Mouse (Mus musculus): ENCODE data around the gene Actl11. TPM values are rescaled to one million over a fixed set of nuclear protein-coding genes. Genes with fewer than 3 reads are reported as not detected.
A peak's percentile ranks its signal among the peaks of the same experiment; 100 is the strongest.

Actl11 gene
- polyA plus RNA-seq, 1 experiment from 2014 or later, result not detected

DNA sequence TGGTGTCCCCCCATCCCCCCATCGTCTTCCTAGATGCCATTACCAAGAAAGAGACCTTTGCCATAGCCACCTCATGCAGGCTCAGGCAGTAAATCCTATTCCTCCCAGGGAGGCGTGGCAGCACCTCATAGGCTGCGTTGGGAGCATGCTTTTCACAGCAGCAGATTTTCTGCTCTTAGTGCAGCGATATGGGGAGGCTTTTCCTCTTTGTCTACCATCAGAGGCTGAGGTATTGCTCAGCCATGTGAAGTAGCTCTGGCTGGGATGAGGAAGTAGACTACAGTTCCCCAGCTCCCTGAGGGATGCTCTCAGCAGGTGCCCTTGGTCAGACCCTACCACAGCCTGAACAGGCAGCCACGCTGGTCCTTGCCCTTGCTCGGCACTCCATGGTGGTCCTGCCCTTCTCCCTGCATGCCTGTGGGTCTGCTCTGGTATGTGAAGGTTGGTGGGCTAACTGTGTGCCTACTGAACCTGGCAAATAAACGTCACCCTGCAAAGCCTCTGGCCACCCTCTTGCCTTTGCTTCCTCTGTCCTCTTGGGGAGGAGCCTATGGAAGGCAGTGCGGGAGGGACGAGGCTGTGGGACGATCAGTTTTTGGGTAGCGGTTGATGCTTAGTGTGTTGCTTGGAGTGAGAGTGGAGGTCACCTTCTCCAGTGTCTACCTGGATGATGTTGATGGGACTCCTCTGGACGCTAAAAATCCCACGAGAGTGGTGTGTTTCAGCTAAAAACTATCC lies 21.1 kb downstream of the Actl11 start:
- H3K27ac ChIP-seq, result no peak overlapping the region
- H3K36me3 ChIP-seq, result no peaks in the 10 kb centered on the region
- ATAC-seq (replicated peaks; ENCODE audit: insufficient number of reproducible peaks, insufficient read depth, low FRiP score, low read depth), result no peak
- 78% methylated on average over 13 of the region's 13 CpGs for WGBS
- H3K4me1 ChIP-seq (replicated peaks), result peaks cover 15% of the 10 kb centered on the region
- H3K9me3 ChIP-seq (replicated peaks), result no peaks in the 10 kb centered on the region
- no peak overlapping the region for H3K4me2 ChIP-seq
- H3K4me3 ChIP-seq, result no peak overlapping the region
- no peak overlapping the region for H3K9ac ChIP-seq
- H3K27me3 ChIP-seq, result no peaks in the 10 kb centered on the region

DNA sequence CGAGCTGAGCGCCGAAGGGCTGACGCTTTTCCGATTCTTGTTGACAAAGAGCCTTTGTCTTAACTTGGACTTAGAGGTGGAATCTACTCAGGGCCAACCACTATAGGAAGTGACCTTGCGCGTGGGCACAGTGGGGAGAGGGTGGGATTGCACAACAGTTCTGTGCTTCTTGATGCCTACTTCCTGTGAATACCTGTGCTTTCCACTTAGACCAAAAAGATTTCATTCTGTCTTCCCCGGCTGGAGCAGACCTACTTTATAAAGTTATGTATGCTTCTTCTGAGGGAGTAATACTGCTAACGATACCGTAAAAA lies 21.6 kb downstream of the Actl11 start, which contains the start of gene Traip:
TSS of gene Traip (plus strand) at position 215 of the 314 bp plus-strand sequence.
- Histone ChIP-seq H3K4me3 (peak within 1 kb of the TSS; percentile 74), H3K27ac (peak within 1 kb of the TSS; percentile 62), H3K9me3 (replicated peaks) (no peaks in the 10 kb centered on the region), H3K27me3 (no peaks in the 10 kb centered on the region), H3K9ac (peak within 1 kb of the TSS; percentile 65), H3K36me3 (no peaks in the 10 kb centered on the region), H3K4me1 (replicated peaks) (peaks cover 15% of the 10 kb centered on the region), H3K4me2 (peak within 1 kb of the TSS; percentile 74)
- no peak for ATAC-seq (replicated peaks; ENCODE audit: insufficient number of reproducible peaks, insufficient read depth, low FRiP score, low read depth)
- WGBS, result 93% methylated on average over 10 of the region's 10 CpGs

GRCm38 (mm10) chr9:107950460-107951355 lies 22.4 kb downstream of the Actl11 start:
- no peaks in the 10 kb centered on the region for H3K9me3 ChIP-seq (replicated peaks)
- peak overlapping the region; percentile 74 for H3K4me2 ChIP-seq
- 16% methylated on average over 45 of the region's 45 CpGs for WGBS
- peak; percentile 87 for ATAC-seq (replicated peaks; ENCODE audit: insufficient number of reproducible peaks, insufficient read depth, low FRiP score, low read depth)
- peak overlapping the region; percentile 74 for H3K4me3 ChIP-seq
- H3K27me3 ChIP-seq, result no peaks in the 10 kb centered on the region
- peak overlapping the region; percentile 65 for H3K9ac ChIP-seq
- H3K27ac ChIP-seq, result peak overlapping the region; percentile 62
- H3K4me1 ChIP-seq (replicated peaks), result peaks cover 15% of the 10 kb centered on the region
- H3K36me3 ChIP-seq, result no peaks in the 10 kb centered on the region

- Histone ChIP-seq H3K4me2 (no peak overlapping the region), H3K27me3 (no peaks in the 10 kb centered on the region), H3K4me1 (replicated peaks) (peaks cover 10% of the 10 kb centered on the region), H3K9ac (0 out of 2 replicates have a peak overlapping the region, but pooled peaks have one; percentile 1), H3K4me3 (no peak overlapping the region), H3K27ac (no peak overlapping the region), H3K36me3 (peaks cover 10% of the 10 kb centered on the region; the same call in 1 of the 2 replicates), H3K9me3 (replicated peaks) (no peaks in the 10 kb centered on the region)
- ATAC-seq (replicated peaks; ENCODE audit: insufficient number of reproducible peaks, insufficient read depth, low FRiP score, low read depth), result no peak
- WGBS, result 63% methylated on average over 6 of the region's 6 CpGs
Observed at GRCm38 (mm10) chr9:107955613-107956289, 27.5 kb downstream of the Actl11 start.

DNA sequence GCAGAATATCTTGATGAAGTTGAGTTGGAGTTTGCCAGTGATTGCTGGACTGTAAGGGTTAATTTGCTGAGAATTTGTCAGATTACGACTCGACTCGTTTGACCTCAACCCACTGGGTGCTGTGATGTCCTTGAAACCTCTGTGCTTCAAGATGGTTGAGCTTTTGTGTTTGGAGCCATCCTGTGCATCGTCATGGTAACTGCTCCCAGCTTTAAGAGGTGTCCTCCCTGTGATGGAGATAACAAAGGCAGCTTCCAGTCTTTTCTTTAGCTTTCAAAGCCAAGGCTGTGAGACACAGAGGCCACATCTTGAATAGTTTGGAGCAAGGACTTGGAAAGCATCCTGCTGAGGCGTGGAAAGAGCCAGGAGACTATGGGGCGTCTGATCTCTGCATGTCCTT lies 28.9 kb downstream of the Actl11 start:
- 64% methylated on average over 6 of the region's 6 CpGs for WGBS

DNA sequence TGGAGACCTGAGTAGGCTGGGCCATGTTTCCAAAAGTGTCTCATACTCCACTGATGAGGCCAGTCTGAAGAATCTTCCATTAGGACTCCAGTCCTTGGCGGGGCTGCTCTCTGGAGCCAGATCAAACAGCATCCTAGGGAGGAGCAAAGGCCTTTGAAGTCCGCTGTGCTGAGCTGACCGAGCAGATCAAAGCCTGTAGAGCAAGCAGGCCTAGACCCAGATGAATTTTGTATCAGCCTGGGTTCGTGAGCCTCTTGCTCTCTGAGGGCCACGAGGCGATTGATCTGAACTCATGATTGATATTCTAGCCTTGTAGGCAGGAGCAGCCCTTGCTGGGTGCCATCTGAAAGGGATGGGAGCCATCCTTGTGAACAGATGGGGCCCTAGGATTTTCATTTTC lies 31.6 kb downstream of the Actl11 start:
- ATAC-seq (replicated peaks; ENCODE audit: insufficient number of reproducible peaks, insufficient read depth, low FRiP score, low read depth), result no peak
- Histone ChIP-seq H3K4me1 (replicated peaks) (peaks cover 7% of the 10 kb centered on the region), H3K27ac (no peak overlapping the region), H3K9ac (no peak overlapping the region), H3K4me2 (no peak overlapping the region), H3K36me3 (peaks cover 17% of the 10 kb centered on the region; the same call in 1 of the 2 replicates), H3K9me3 (replicated peaks) (no peaks in the 10 kb centered on the region), H3K4me3 (no peak overlapping the region), H3K27me3 (no peaks in the 10 kb centered on the region)
- WGBS, result 64% methylated on average over 6 of the region's 6 CpGs

More for the DNA sequence above, 28.9 kb downstream of the Actl11 start:
- Histone ChIP-seq H3K4me3 (no peak overlapping the region), H3K4me1 (replicated peaks) (no peaks in the 10 kb centered on the region; the same call in 1 of the 2 replicates), H3K4me2 (no peak overlapping the region), H3K9me3 (replicated peaks) (no peaks in the 10 kb centered on the region), H3K27ac (no peak overlapping the region), H3K9ac (no peak overlapping the region), H3K27me3 (no peaks in the 10 kb centered on the region), H3K36me3 (peaks cover 13% of the 10 kb centered on the region; the same call in 1 of the 2 replicates)
- no peak for ATAC-seq (replicated peaks; ENCODE audit: insufficient number of reproducible peaks, insufficient read depth, low FRiP score, low read depth)

- Histone ChIP-seq H3K27ac (no peak overlapping the region), H3K4me2 (no peak overlapping the region), H3K36me3 (peaks cover 17% of the 10 kb centered on the region; the same call in 1 of the 2 replicates), H3K9me3 (replicated peaks) (no peaks in the 10 kb centered on the region), H3K4me1 (replicated peaks) (peaks cover 7% of the 10 kb centered on the region), H3K27me3 (no peaks in the 10 kb centered on the region), H3K4me3 (no peak overlapping the region), H3K9ac (no peak overlapping the region)
- ATAC-seq (replicated peaks; ENCODE audit: insufficient number of reproducible peaks, insufficient read depth, low FRiP score, low read depth), result no peak
- WGBS, result 81% methylated on average over 4 of the region's 4 CpGs
Observed at GRCm38 (mm10) chr9:107960928-107961327, 32.7 kb downstream of the Actl11 start.

GRCm38 (mm10) chr9:107961351-107961762 lies 33.1 kb downstream of the Actl11 start:
- H3K9me3 ChIP-seq (replicated peaks), result no peaks in the 10 kb centered on the region
- no peak overlapping the region for H3K4me3 ChIP-seq
- peaks cover 17% of the 10 kb centered on the region; the same call in 1 of the 2 replicates for H3K36me3 ChIP-seq
- H3K4me2 ChIP-seq, result no peak overlapping the region
- H3K27ac ChIP-seq, result no peak overlapping the region
- WGBS, result 89% methylated on average over 10 of the region's 10 CpGs
- no peak overlapping the region for H3K9ac ChIP-seq
- peaks cover 7% of the 10 kb centered on the region for H3K4me1 ChIP-seq (replicated peaks)
- ATAC-seq (replicated peaks; ENCODE audit: insufficient number of reproducible peaks, insufficient read depth, low FRiP score, low read depth), result no peak
- no peaks in the 10 kb centered on the region for H3K27me3 ChIP-seq

DNA sequence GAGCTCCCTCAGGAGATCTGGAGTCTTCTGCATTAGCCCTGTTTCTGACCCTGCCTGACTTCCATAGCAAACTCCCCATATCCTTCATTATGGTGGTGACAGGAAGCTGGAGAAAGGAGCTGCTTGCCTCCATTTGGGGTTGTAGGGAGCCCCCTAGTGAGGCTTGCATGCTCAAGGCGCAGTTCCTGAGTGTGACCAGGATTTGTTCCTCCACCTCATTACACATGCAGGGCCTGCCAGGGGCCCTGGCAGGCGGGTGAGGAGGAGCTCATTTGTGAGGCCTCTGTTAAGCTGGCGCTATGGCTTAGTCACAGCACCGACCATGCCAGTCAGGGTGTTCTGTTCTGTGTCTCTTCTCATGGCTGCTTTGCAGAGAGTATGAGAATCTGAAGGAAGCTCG lies 33.6 kb downstream of the Actl11 start:
- no peak for ATAC-seq (replicated peaks; ENCODE audit: insufficient number of reproducible peaks, insufficient read depth, low FRiP score, low read depth)
- Histone ChIP-seq H3K4me1 (replicated peaks) (peaks cover 7% of the 10 kb centered on the region), H3K27me3 (no peaks in the 10 kb centered on the region), H3K36me3 (peaks cover 17% of the 10 kb centered on the region; the same call in 1 of the 2 replicates), H3K9ac (no peak overlapping the region), H3K9me3 (replicated peaks) (no peaks in the 10 kb centered on the region), H3K4me2 (no peak overlapping the region), H3K27ac (no peak overlapping the region), H3K4me3 (no peak overlapping the region)
- WGBS, result 50% methylated on average over 5 of the region's 5 CpGs

DNA sequence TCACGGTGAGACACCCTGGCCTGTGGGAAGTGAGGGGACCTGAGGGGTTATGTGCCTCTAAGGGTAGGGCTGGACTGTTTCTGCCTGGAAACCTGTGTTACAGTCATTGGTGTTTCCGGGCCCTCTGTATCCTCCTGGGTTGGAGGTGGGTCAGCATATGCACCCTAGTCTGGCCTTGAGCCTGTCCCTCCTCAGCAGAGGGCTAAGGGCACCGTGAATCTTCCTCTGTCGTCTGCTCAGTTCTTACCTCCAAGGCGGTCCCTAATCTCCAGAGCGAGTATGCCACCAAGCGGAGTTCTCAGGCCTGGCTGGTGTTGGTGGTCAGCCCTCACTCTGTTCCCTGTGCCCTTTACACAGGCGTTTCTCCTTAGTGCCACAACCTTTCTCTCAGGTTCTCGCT lies 34.6 kb downstream of the Actl11 start:
- peaks cover 17% of the 10 kb centered on the region; the same call in 1 of the 2 replicates for H3K36me3 ChIP-seq
- no peak overlapping the region for H3K9ac ChIP-seq
- peaks cover 7% of the 10 kb centered on the region for H3K4me1 ChIP-seq (replicated peaks)
- H3K27ac ChIP-seq, result no peak overlapping the region
- no peaks in the 10 kb centered on the region for H3K27me3 ChIP-seq
- no peak overlapping the region for H3K4me3 ChIP-seq
- no peaks in the 10 kb centered on the region for H3K9me3 ChIP-seq (replicated peaks)
- WGBS, result 88% methylated on average over 9 of the region's 9 CpGs
- ATAC-seq (replicated peaks; ENCODE audit: insufficient number of reproducible peaks, insufficient read depth, low FRiP score, low read depth), result no peak
- H3K4me2 ChIP-seq, result no peak overlapping the region

- WGBS, result 12% methylated on average over 5 of the region's 5 CpGs
- ATAC-seq (replicated peaks; ENCODE audit: insufficient number of reproducible peaks, insufficient read depth, low FRiP score, low read depth), result peak; percentile 65
- Histone ChIP-seq H3K9me3 (replicated peaks) (no peaks in the 10 kb centered on the region), H3K4me3 (no peak overlapping the region), H3K4me2 (no peak overlapping the region), H3K9ac (no peak overlapping the region), H3K36me3 (peaks cover 17% of the 10 kb centered on the region; the same call in 1 of the 2 replicates), H3K27me3 (no peaks in the 10 kb centered on the region), H3K27ac (peak overlapping the region; percentile 71; the same call in 1 of the 2 replicates), H3K4me1 (replicated peaks) (peaks cover 7% of the 10 kb centered on the region)
Observed at GRCm38 (mm10) chr9:107963700-107964099, 35.4 kb downstream of the Actl11 start.

Measured in heart, embryonic 15.5 days (tissue).